Mouse (Mus musculus): Measurements from ENCODE around the gene Park7. TPM values are rescaled to one million over a fixed set of nuclear protein-coding genes. Genes with fewer than 3 reads are reported as not detected.
A peak's percentile ranks its signal among the peaks of the same experiment; 100 is the strongest.
"Not testable (repeated sequence)": the region's sequence is repeated elsewhere in the genome, so short reads cannot be mapped to it uniquely, and the experiment has no call there.

Gene Park7
- polyA plus RNA-seq, 1 experiment from 2014 or later: 393 TPM

DNA sequence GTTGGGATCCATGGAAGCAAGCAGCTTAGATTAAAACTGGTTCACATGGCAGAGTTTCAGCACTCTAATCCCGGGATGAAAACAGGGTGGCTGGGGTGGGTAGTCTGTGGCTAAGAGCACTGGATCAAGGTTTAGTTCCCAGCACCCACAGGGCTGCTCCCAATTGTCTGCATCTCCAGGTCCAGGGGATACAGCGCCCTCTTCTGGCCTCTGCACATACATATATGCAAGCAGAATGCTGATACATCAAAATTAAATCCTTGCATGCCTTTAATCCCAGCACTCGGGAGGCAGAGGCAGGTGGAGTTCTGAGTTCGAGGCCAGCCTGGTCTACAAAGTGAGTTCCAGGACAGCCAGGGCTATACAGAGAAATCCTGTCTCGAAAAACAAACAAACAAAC is 5.7 kb downstream of the Park7 start:
- H3K9ac ChIP-seq; H3K27ac ChIP-seq; H3K9me3 ChIP-seq (replicated peaks); ATAC-seq (replicated peaks; ENCODE audit: low FRiP score); H3K27me3 ChIP-seq: not testable (repeated sequence)
- WGBS: 79% methylated on average over 5 of the region's 5 CpGs
- Histone ChIP-seq H3K4me1 (peaks cover 20% of the 10 kb centered on the region), H3K36me3 (peaks cover 30% of the 10 kb centered on the region), H3K4me2 (peak overlapping the region; percentile 74), H3K4me3 (replicated peaks) (peak overlapping the region; percentile 70; the same call in 1 of the 2 replicates)

DNA sequence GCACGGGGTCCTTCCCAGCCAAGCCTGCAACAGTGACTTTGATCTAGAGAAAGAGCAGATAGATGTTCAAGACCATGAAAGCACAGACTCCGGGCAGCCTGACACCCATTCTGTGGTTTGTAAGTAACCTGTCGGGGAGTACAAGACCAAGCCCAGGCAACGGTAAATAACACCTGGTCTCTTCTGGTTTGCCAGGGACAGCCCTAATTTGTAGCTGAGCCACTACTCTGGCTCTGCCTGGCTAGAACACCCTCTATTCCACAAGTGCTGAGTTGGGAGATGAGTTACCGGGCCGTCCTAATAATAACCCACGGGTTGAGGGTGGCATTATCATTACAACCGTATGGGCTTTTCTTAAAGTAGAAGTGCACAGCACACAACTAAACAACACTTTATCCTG is 7.1 kb downstream of the Park7 start:
- Histone ChIP-seq H3K4me2 (no peak overlapping the region), H3K9ac (no peak overlapping the region), H3K36me3 (peaks cover 44% of the 10 kb centered on the region), H3K4me1 (peaks cover 17% of the 10 kb centered on the region), H3K27ac (no peak overlapping the region), H3K4me3 (replicated peaks) (no peak overlapping the region), H3K27me3 (no peaks in the 10 kb centered on the region), H3K9me3 (replicated peaks) (no peaks in the 10 kb centered on the region)
- 94% methylated on average over 8 of the region's 8 CpGs for WGBS
- no peak for ATAC-seq (replicated peaks; ENCODE audit: low FRiP score)

DNA sequence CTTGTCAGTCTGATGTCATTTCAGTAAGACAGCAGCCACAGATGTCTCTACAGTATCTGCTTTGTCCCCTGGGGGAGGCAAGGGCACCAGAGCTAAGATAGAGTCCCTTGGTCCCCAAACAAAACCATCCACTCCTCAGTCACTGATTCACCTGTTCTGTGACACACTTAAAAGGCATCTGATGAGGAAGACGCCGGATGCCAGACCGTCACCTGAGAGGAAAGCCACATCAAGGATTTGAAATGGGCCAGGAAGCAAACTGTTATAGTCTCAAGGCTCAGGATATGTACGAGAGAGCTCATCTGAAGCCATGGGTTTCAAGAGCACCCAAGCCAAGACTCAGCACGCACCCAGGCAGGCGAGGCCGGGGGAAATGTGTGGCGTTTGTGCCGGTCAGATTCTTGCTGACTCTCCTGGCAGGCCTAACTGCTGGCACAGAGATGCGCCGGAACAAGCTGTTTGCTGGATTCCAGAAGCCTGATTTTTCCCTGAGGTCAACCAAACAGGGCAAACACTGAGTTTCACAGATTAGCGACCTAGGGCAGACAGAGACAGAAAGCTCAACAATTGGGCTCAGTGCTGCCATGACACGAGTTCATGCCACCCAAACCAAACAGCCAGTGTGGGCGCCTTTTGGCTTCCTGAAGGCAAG is 11.0 kb downstream of the Park7 start:
- Histone ChIP-seq H3K4me2 (no peak overlapping the region), H3K36me3 (peaks cover 77% of the 10 kb centered on the region), H3K27me3 (no peaks in the 10 kb centered on the region), H3K9me3 (replicated peaks) (no peaks in the 10 kb centered on the region), H3K4me3 (replicated peaks) (no peak overlapping the region), H3K27ac (no peak overlapping the region), H3K4me1 (peaks cover 14% of the 10 kb centered on the region), H3K9ac (no peak overlapping the region)
- no peak for ATAC-seq (replicated peaks; ENCODE audit: low FRiP score)
- 95% methylated on average over 14 of the region's 14 CpGs for WGBS

DNA sequence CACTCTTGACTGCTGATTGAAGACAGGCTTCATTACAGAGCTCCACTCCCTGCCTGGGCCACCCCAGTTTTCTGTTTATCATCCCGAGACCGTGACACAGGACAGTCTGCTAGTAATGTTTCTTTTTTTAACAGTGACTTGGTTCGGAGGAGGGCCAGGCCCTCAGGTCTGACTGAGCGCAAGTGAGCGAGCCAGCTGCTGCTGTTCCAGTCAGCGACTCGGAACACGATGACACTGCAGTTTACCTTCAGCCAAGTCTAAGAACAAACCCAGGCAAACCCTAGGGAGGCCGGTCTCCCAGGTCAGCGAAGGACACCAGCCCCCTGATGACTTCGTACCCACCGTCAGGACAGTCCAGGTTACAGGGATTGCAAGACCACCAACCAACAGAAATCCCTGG is 12.2 kb downstream of the Park7 start:
- peak; percentile 79 for ATAC-seq (replicated peaks; ENCODE audit: low FRiP score)
- WGBS: 58% methylated on average over 12 of the region's 12 CpGs
- Histone ChIP-seq H3K27me3 (no peaks in the 10 kb centered on the region), H3K36me3 (peaks cover 85% of the 10 kb centered on the region), H3K9ac (no peak overlapping the region; the same call in 1 of the 2 replicates), H3K4me2 (no peak overlapping the region), H3K4me3 (replicated peaks) (no peak overlapping the region), H3K4me1 (peaks cover 14% of the 10 kb centered on the region; the same call in 1 of the 2 replicates), H3K27ac (peak overlapping the region; percentile 82), H3K9me3 (replicated peaks) (no peaks in the 10 kb centered on the region)

DNA sequence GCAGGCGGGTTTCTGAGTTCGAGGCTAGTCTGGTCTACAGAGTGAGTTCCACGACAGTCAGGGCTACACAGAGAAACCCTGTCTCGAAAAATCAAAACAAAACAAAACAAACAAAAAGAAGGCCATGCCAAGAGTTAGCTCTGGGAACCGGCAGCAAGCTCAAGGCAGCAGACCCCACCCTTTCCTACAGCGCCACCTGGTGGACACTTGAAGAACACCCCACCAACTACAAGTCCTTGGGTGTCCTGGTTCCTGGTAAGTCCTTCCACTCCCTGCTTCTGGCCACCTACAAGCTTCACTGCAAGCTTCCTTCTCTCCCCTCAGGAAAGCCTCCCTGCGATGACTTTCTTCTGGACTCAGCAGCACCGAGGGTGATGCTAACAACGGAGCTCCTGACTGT is 12.6 kb downstream of the Park7 start:
- Histone ChIP-seq H3K36me3 (peaks cover 85% of the 10 kb centered on the region), H3K4me3 (replicated peaks) (no peak overlapping the region), H3K9me3 (replicated peaks) (no peaks in the 10 kb centered on the region), H3K27me3 (no peaks in the 10 kb centered on the region), H3K4me1 (peaks cover 14% of the 10 kb centered on the region; the same call in 1 of the 2 replicates), H3K4me2 (no peak overlapping the region), H3K9ac (no peak overlapping the region), H3K27ac (peak overlapping the region; percentile 82)
- ATAC-seq (replicated peaks; ENCODE audit: low FRiP score): no peak
- WGBS: 49% methylated on average over 9 of the region's 9 CpGs

DNA sequence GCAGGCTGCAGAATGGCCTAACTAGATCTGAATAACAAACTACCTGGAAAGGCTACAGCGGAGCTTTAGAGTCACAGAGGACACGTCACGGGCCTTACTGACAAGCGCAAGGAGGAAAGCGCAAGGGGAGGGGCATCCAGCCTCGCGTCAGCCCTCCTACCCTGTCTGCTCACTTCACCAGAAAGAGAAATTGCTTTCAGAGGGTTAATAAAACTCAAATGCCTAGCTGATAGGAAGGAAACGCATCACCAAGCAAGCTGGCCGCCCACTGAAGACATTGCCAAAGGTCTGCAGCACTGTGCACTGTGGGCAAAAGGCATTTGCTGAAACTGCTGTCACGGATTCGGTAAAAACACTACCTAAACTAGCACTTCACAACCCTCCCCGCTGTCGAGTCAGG is 13.8 kb downstream of the Park7 start:
- H3K36me3 ChIP-seq: peaks cover 87% of the 10 kb centered on the region
- H3K4me1 ChIP-seq: peaks cover 18% of the 10 kb centered on the region
- H3K4me2 ChIP-seq: no peak overlapping the region
- 89% methylated on average over 13 of the region's 13 CpGs for WGBS
- no peaks in the 10 kb centered on the region for H3K9me3 ChIP-seq (replicated peaks)
- no peaks in the 10 kb centered on the region for H3K27me3 ChIP-seq
- no peak overlapping the region for H3K4me3 ChIP-seq (replicated peaks)
- ATAC-seq (replicated peaks; ENCODE audit: low FRiP score): no peak
- no peak overlapping the region for H3K9ac ChIP-seq
- H3K27ac ChIP-seq: no peak overlapping the region

DNA sequence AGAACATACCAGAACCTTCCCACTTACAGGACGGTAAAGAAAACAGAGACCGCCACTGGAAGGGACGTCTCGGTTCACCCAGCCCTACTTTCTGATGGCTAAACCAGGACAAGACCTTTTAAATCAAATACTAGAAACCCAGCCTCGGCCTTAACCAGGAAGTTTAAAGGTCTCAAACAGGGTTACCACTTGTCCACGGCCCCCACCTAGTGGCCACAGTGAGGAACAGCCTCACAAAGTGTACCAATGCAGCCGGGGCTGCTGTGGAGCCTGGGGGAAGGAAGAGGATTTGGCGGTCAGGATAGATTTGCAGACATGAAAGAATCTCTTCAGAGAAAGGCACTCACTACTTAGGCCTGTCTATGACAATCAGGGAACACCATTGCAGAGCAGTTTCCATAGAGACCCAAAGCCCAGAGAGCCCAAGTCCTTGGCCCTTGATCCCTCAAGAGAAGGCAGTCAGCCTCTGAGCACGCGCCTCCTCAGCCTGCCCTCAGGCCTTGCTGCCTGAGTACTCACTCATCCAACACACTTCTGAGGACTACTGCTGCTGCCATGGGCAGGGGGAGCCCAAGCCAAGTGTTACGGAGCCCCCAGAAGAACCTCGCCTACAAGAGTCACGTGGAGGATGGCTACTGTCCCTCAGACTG is 15.4 kb downstream of the Park7 start:
- Histone ChIP-seq H3K27me3 (no peaks in the 10 kb centered on the region), H3K4me3 (replicated peaks) (no peak overlapping the region), H3K4me2 (no peak overlapping the region), H3K27ac (no peak overlapping the region), H3K36me3 (peaks cover 75% of the 10 kb centered on the region), H3K4me1 (peaks cover 24% of the 10 kb centered on the region), H3K9me3 (replicated peaks) (no peaks in the 10 kb centered on the region), H3K9ac (no peak overlapping the region)
- ATAC-seq (replicated peaks; ENCODE audit: low FRiP score): no peak
- 47% methylated on average over 13 of the region's 13 CpGs for WGBS

DNA sequence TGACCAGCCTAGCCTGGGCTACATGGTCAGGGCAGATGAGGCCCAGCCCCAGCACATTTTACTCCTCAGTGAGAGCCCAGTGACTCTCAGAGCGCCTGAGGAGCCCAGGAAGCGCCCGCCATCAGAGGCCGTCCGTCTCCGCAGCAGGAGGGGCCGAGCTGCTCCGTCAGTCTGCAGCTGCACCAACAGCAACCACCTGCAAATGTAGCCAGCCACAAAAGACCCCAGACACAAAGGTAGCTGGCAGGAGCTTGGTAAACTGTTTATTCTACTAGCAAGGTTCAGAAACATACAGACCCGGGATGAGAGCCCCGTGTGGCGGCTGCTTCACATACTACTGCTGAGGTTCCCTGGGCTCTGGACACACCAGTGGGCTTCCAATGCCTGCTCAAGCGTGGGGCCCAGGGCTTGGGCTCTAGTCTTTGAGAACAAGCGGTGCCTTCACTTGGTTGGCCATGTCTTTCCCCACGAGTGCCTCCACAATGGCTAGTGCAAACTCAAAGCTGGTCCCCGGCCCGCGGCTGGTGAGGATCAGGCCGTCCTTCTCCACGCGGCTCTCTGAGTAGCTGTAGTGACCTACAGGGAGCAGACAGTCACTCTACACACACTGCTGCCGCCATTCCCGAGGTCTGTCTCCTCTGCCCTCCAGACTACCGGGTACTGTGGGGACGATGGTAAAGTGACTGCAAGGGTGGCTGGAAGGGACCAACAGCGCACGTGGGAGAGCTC is 17.2 kb downstream of the Park7 start:
- no peaks in the 10 kb centered on the region for H3K9me3 ChIP-seq (replicated peaks)
- ATAC-seq (replicated peaks; ENCODE audit: low FRiP score): no peak
- H3K36me3 ChIP-seq: peaks cover 57% of the 10 kb centered on the region
- no peak overlapping the region for H3K9ac ChIP-seq
- no peaks in the 10 kb centered on the region for H3K27me3 ChIP-seq
- no peak overlapping the region for H3K27ac ChIP-seq
- no peak overlapping the region for H3K4me2 ChIP-seq
- no peak overlapping the region for H3K4me3 ChIP-seq (replicated peaks)
- 93% methylated on average over 26 of the region's 26 CpGs for WGBS
- H3K4me1 ChIP-seq: peaks cover 19% of the 10 kb centered on the region

DNA sequence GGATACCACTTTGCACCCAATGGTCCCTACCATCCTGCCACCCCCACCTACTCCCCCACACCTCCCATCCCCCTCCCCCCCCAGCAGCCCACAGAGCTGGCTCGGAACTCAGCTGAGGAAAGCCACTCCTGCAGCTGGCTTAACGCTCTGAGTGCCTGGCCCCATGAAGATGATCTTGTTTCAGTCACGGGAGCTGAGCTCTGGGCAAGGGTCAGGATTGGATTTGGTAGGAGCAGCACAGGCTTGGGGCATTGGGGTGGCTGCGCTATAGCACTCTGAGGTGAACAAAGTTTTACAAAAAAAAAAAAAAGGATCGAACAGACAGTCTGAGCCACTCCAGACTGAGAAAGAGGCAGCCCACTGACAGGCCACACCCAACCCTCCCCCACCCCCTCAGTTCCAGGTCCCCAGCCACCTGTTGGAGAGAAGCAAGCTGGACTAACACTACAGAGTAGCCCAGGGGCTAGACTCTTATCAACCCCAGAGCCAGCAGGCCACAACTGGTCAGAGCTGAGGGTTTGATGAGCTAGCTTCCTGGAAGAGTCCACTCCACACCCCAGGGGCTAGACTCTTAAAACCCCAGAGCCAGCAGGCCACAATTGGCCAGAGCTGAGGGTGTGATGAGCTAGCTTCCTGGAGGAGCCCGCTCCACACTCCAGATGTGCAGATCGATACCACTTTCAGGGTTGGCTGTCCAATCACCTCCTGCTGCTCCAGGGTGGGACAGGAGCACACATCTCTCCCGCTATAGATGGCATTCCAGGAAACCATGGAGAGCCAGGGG is 19.3 kb downstream of the Park7 start:
- WGBS: 54% methylated on average over 8 of the region's 8 CpGs
- no peaks in the 10 kb centered on the region for H3K9me3 ChIP-seq (replicated peaks)
- peaks cover 39% of the 10 kb centered on the region for H3K36me3 ChIP-seq
- no peak overlapping the region for H3K9ac ChIP-seq
- no peak overlapping the region for H3K4me3 ChIP-seq (replicated peaks)
- ATAC-seq (replicated peaks; ENCODE audit: low FRiP score): peak; percentile 37; the same call in 1 of the 2 replicates
- H3K4me1 ChIP-seq: peaks cover 21% of the 10 kb centered on the region
- H3K27ac ChIP-seq: peak overlapping the region; percentile 20; the same call in 1 of the 2 replicates
- H3K27me3 ChIP-seq: no peaks in the 10 kb centered on the region
- H3K4me2 ChIP-seq: no peak overlapping the region

DNA sequence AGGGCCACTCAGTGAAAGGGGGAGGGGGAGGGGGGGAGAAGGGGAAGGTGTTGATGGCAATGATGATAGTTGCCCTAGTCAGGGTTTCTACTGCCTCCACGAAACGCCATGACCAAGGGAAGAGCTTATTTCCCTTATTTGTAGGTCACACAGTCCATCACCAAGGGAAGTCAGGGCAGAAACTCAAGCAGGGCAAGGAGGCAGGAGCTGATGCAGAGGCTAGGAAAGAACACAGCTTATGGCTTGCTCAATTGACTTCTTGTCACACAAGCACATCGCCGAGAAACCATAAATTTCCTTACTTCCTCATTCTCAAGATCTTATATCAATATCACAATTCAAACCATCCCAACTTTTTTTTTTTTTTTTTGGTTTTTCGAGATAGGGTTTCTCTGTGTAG is 22.9 kb downstream of the Park7 start:
- H3K27me3 ChIP-seq: no peaks in the 10 kb centered on the region
- WGBS: 49% methylated on average over 5 of the region's 5 CpGs
- no peaks in the 10 kb centered on the region for H3K9me3 ChIP-seq (replicated peaks)
- no peak overlapping the region for H3K9ac ChIP-seq
- no peak for ATAC-seq (replicated peaks; ENCODE audit: low FRiP score)
- peaks cover 36% of the 10 kb centered on the region for H3K4me1 ChIP-seq
- H3K4me3 ChIP-seq (replicated peaks): no peak overlapping the region
- peaks cover 6% of the 10 kb centered on the region for H3K36me3 ChIP-seq
- no peak overlapping the region for H3K27ac ChIP-seq
- H3K4me2 ChIP-seq: no peak overlapping the region

DNA sequence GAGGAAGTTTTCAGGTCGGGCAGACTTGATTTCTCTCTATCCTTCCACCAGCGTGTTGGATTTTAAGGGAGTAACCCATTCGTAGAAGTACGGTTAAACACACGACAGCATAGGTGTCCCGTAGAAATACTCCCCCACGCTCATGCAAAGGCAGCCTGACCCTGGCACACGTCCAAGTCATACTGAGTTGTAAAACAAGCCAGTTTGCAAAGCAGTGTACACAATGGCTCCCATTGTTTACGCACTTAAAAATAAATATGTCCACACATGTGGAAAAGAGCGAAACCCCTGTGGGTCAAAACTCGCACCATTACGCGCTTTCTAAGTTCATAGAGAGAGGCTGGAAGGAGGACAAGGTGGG is 24.3 kb downstream of the Park7 start:
- no peak overlapping the region for H3K4me3 ChIP-seq (replicated peaks)
- peak overlapping the region; percentile 35 for H3K4me2 ChIP-seq
- no peaks in the 10 kb centered on the region for H3K36me3 ChIP-seq
- 0 out of 2 replicates have a peak, but pooled peaks have one; percentile 41 for ATAC-seq (replicated peaks; ENCODE audit: low FRiP score)
- WGBS: 36% methylated on average over 13 of the region's 13 CpGs
- peaks cover 27% of the 10 kb centered on the region for H3K4me1 ChIP-seq
- no peaks in the 10 kb centered on the region for H3K27me3 ChIP-seq
- no peaks in the 10 kb centered on the region for H3K9me3 ChIP-seq (replicated peaks)
- H3K9ac ChIP-seq: no peak overlapping the region
- peak overlapping the region; percentile 82 for H3K27ac ChIP-seq

Measured in kidney, embryonic 15.5 days (tissue).